Mouse (Mus musculus): ENCODE results near the gene Ttn.

GRCm38 (mm10) chr2:76671641-76672040 is 310.7 kb downstream of the Ttn start:
- TF ChIP-seq CTCF (IDR thresholded peaks at IDR 0.05; ENCODE audit: low read depth, low read length) = no peak
- no peak for TF ChIP-seq TAL1 (conservative IDR thresholded peaks at IDR 0.05; ENCODE audit: low read depth, low read length)
